Mouse (Mus musculus): ENCODE results near the gene Htr1f. TPM values are rescaled to one million over a fixed set of nuclear protein-coding genes. Genes with fewer than 3 reads are reported as not detected.
"Not testable (repeated sequence)": the region's sequence is repeated elsewhere in the genome, so short reads cannot be mapped to it uniquely, and the experiment has no call there.

Htr1f gene
- polyA plus RNA-seq, 1 experiment from 2014 or later = 0.06 TPM

DNA sequence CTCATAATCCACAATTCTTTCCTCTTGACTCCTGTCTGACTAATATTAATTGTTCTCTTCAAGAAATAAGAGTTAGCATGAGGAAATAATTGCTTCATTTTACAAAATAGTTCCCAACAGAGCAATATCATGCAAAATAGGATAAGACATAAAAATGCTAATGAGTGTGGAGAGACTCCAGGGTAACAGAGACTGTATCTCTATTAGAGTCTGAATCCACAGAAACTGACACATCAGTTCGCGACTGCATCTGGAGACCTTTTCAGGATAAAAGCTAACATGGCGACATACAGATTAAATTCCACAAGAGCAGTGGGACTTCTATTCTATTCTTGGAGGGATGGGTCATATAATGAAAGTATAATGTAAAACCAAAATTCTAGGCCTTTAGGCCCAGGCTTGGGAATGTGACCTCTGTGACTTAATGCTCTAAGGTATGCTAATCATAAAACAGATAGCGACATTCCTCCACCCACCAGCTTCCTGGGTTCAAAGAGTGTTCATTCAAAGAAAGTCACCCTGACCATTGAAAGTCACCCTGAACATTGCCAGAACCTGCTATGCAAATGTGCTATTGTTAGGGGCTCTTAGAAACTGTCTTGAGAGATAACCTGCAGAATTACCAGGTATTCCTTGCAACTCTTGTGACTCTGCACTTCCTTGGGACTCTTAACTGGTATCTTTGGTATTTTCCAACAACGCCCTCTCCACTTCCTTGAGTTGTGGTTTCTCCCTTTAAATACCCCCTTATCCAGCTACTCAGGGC lies 67.8 kb downstream of the Htr1f start:
- H3K27ac ChIP-seq (ENCODE audit: low read depth, low read length); ATAC-seq (ENCODE audit: low FRiP score); H3K36me3 ChIP-seq (ENCODE audit: control insufficient read depth, insufficient read depth, low read length); H3K27me3 ChIP-seq (ENCODE audit: control insufficient read depth, insufficient read depth, low read length); H3K4me2 ChIP-seq (replicated peaks; ENCODE audit: low read depth, low read length); DNase-seq (ENCODE audit: low spot score); H3K9ac ChIP-seq (ENCODE audit: low read depth, low read length); H3K4me1 ChIP-seq (replicated peaks; ENCODE audit: control insufficient read depth, insufficient read depth, low read length); H3K9me3 ChIP-seq (ENCODE audit: control insufficient read depth, low read length); H3K4me3 ChIP-seq (ENCODE audit: low read depth, low read length): not testable (repeated sequence)
- WGBS = 92% methylated on average over 5 of the region's 5 CpGs

DNA sequence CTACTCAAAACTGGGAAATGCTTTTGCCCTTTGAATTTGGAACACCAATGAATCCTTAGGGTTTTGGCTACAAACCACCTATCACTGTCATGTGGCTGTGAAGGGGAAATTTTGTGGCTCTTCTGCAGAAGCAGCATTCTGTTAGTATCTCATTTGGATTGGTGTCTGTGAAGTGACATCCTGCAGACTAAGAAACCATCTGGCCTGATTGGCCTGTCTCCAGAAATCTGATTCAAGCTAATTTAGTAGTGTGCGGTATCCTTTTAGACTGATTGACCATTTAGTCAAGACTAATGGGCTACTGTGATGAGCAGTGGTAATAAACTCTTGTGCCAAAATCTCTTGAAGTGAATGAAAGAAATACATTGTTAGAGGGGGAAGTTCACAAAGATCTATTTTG lies 76.0 kb downstream of the Htr1f start:
- WGBS = 97% methylated on average over 1 of the region's 1 CpGs
- Histone ChIP-seq H3K9ac (ENCODE audit: low read depth, low read length) (no peak overlapping the region), H3K4me1 (replicated peaks; ENCODE audit: control insufficient read depth, insufficient read depth, low read length) (no peaks in the 10 kb centered on the region), H3K36me3 (ENCODE audit: control insufficient read depth, insufficient read depth, low read length) (no peaks in the 10 kb centered on the region), H3K4me3 (ENCODE audit: low read depth, low read length) (no peak overlapping the region), H3K27me3 (ENCODE audit: control insufficient read depth, insufficient read depth, low read length) (no peaks in the 10 kb centered on the region), H3K9me3 (ENCODE audit: control insufficient read depth, low read length) (no peaks in the 10 kb centered on the region), H3K27ac (ENCODE audit: low read depth, low read length) (no peak overlapping the region), H3K4me2 (replicated peaks; ENCODE audit: low read depth, low read length) (no peak overlapping the region)
- DNase-seq (ENCODE audit: low spot score) (no peak), ATAC-seq (ENCODE audit: low FRiP score) (no peak)

DNA sequence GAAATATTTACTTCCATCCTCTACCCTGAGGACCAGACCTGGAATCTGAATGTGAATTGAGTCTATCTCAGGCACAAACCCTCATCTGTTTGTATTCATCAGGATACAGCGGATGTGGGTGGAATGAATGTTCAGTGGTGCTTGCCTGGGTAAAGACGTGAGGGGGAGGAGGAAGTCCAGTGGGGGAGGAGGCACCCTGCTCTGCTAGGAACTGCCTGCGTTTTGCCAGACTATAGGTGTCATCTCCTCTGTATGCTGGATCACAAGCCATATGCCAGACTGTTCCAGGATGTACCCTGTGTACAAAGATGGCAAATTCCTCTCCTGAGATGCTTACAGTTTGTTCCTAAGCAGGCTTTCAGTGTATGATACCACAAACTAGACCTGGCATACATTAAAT lies 83.3 kb downstream of the Htr1f start:
- DNase-seq (ENCODE audit: low spot score) = no peak
- Histone ChIP-seq H3K27me3 (ENCODE audit: control insufficient read depth, insufficient read depth, low read length) (no peaks in the 10 kb centered on the region), H3K9ac (ENCODE audit: low read depth, low read length) (no peak overlapping the region), H3K9me3 (ENCODE audit: control insufficient read depth, low read length) (no peaks in the 10 kb centered on the region), H3K4me2 (replicated peaks; ENCODE audit: low read depth, low read length) (no peak overlapping the region), H3K27ac (ENCODE audit: low read depth, low read length) (no peak overlapping the region), H3K4me1 (replicated peaks; ENCODE audit: control insufficient read depth, insufficient read depth, low read length) (no peaks in the 10 kb centered on the region), H3K4me3 (ENCODE audit: low read depth, low read length) (no peak overlapping the region), H3K36me3 (ENCODE audit: control insufficient read depth, insufficient read depth, low read length) (no peaks in the 10 kb centered on the region)
- 84% methylated on average over 3 of the region's 3 CpGs for WGBS
- no peak for ATAC-seq (ENCODE audit: low FRiP score)

DNA sequence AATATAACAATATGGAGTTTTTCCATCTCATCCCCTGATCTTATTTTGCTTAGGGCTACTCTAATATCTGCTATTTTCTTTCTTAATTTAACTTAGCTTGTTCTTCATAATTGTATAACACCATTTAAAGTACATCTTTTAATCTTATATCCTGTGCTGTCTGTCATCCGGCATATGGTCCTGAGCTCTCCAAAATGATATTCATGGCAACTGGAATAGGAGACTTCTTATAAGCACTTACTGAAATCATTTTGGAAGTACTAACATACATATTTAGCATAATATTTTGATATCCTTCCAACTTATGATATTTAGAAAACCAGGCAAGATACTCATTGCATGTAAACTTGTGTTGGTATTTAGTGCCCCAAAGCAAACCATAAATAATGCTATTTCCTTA lies 86.9 kb downstream of the Htr1f start:
- Histone ChIP-seq H3K36me3 (ENCODE audit: control insufficient read depth, insufficient read depth, low read length) (no peaks in the 10 kb centered on the region), H3K4me1 (replicated peaks; ENCODE audit: control insufficient read depth, insufficient read depth, low read length) (no peaks in the 10 kb centered on the region), H3K27ac (ENCODE audit: low read depth, low read length) (no peak overlapping the region), H3K9me3 (ENCODE audit: control insufficient read depth, low read length) (no peaks in the 10 kb centered on the region), H3K4me3 (ENCODE audit: low read depth, low read length) (no peak overlapping the region), H3K9ac (ENCODE audit: low read depth, low read length) (no peak overlapping the region), H3K27me3 (ENCODE audit: control insufficient read depth, insufficient read depth, low read length) (no peaks in the 10 kb centered on the region), H3K4me2 (replicated peaks; ENCODE audit: low read depth, low read length) (no peak overlapping the region)
- DNase-seq (ENCODE audit: low spot score) (no peak), ATAC-seq (ENCODE audit: low FRiP score) (no peak)
- 94% methylated on average over 1 of the region's 1 CpGs for WGBS

DNA sequence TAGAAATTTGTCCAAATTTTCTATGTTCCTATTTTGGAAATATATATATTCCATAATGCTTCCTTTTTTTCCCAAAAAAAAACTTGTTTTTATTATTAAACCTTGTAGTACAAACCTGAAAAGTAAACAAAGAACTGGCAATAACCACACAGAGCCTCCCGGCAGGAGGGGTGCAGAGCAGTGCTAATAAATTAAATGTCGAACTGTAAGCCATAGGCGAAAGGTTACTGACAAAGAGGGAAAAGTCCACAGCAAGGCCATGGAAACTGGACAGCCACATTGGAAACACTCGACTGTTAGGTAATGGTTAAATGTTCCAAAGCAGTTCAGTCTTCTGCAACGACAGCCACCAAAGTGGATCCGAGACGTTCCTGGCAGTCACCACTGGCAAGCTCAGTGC lies 87.5 kb downstream of the Htr1f start:
- no peak overlapping the region for H3K4me2 ChIP-seq (replicated peaks; ENCODE audit: low read depth, low read length)
- H3K36me3 ChIP-seq (ENCODE audit: control insufficient read depth, insufficient read depth, low read length) = no peaks in the 10 kb centered on the region
- no peak overlapping the region for H3K9ac ChIP-seq (ENCODE audit: low read depth, low read length)
- H3K9me3 ChIP-seq (ENCODE audit: control insufficient read depth, low read length) = no peaks in the 10 kb centered on the region
- no peak overlapping the region for H3K27ac ChIP-seq (ENCODE audit: low read depth, low read length)
- 67% methylated on average over 7 of the region's 7 CpGs for WGBS
- H3K4me3 ChIP-seq (ENCODE audit: low read depth, low read length) = no peak overlapping the region
- no peaks in the 10 kb centered on the region for H3K4me1 ChIP-seq (replicated peaks; ENCODE audit: control insufficient read depth, insufficient read depth, low read length)
- DNase-seq (ENCODE audit: low spot score) = peak; percentile 2
- ATAC-seq (ENCODE audit: low FRiP score) = no peak
- no peaks in the 10 kb centered on the region for H3K27me3 ChIP-seq (ENCODE audit: control insufficient read depth, insufficient read depth, low read length)

DNA sequence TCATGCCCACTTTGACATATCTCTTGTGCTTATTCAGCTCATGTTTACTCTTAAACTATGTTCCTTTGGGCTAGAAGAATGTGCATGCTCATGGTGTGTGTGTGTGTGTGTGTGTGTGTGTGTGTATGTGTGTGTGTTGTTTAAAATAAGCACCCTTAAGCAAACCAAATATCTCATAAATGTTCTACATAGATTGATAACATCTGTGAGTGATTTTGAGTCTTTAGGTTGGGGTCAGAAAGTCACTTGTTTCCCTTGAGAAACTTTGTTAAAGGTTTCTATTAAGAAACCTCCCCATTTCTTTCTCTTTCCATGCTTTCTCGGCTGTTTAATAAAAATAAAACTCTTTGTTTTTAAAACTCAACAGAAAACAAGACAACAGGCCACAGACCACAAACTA lies 88.1 kb downstream of the Htr1f start:
- DNase-seq (ENCODE audit: low spot score) (peak; percentile 3), ATAC-seq (ENCODE audit: low FRiP score) (no peak)
- 72% methylated on average over 1 of the region's 1 CpGs for WGBS

DNA sequence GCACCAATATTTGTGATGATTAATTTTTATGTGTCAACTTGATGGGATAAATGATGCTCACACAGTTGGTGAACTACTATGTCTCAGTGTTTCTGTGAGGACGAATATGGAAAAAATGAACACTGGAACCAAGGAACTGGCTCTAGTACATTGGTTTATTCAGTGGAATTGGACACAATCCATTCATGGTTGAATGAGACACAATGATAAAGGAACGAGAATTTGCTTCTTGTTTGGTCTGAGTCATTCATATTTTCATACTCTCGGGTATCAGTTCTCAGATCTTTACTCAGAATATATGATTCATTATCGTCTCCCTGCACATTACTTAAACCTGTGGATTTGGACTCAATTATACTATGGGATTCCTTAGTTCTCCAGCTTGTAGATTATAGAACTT lies 90.4 kb downstream of the Htr1f start:
- H3K4me2 ChIP-seq (replicated peaks; ENCODE audit: low read depth, low read length) = no peak overlapping the region
- no peak overlapping the region for H3K9ac ChIP-seq (ENCODE audit: low read depth, low read length)
- no peaks in the 10 kb centered on the region for H3K9me3 ChIP-seq (ENCODE audit: control insufficient read depth, low read length)
- no peak for DNase-seq (ENCODE audit: low spot score)
- H3K27me3 ChIP-seq (ENCODE audit: control insufficient read depth, insufficient read depth, low read length) = no peaks in the 10 kb centered on the region
- H3K4me1 ChIP-seq (replicated peaks; ENCODE audit: control insufficient read depth, insufficient read depth, low read length) = no peaks in the 10 kb centered on the region
- no peaks in the 10 kb centered on the region for H3K36me3 ChIP-seq (ENCODE audit: control insufficient read depth, insufficient read depth, low read length)
- H3K4me3 ChIP-seq (ENCODE audit: low read depth, low read length) = no peak overlapping the region
- no peak overlapping the region for H3K27ac ChIP-seq (ENCODE audit: low read depth, low read length)
- no peak for ATAC-seq (ENCODE audit: low FRiP score)
- WGBS = 79% methylated on average over 4 of the region's 4 CpGs

More for the DNA sequence above, 88.1 kb downstream of the Htr1f start:
- H3K27ac ChIP-seq (ENCODE audit: low read depth, low read length) = no peak overlapping the region
- no peaks in the 10 kb centered on the region for H3K27me3 ChIP-seq (ENCODE audit: control insufficient read depth, insufficient read depth, low read length)
- no peak overlapping the region for H3K4me2 ChIP-seq (replicated peaks; ENCODE audit: low read depth, low read length)
- no peaks in the 10 kb centered on the region for H3K4me1 ChIP-seq (replicated peaks; ENCODE audit: control insufficient read depth, insufficient read depth, low read length)
- no peak overlapping the region for H3K9ac ChIP-seq (ENCODE audit: low read depth, low read length)
- no peaks in the 10 kb centered on the region for H3K36me3 ChIP-seq (ENCODE audit: control insufficient read depth, insufficient read depth, low read length)
- H3K4me3 ChIP-seq (ENCODE audit: low read depth, low read length) = no peak overlapping the region
- no peaks in the 10 kb centered on the region for H3K9me3 ChIP-seq (ENCODE audit: control insufficient read depth, low read length)

DNA sequence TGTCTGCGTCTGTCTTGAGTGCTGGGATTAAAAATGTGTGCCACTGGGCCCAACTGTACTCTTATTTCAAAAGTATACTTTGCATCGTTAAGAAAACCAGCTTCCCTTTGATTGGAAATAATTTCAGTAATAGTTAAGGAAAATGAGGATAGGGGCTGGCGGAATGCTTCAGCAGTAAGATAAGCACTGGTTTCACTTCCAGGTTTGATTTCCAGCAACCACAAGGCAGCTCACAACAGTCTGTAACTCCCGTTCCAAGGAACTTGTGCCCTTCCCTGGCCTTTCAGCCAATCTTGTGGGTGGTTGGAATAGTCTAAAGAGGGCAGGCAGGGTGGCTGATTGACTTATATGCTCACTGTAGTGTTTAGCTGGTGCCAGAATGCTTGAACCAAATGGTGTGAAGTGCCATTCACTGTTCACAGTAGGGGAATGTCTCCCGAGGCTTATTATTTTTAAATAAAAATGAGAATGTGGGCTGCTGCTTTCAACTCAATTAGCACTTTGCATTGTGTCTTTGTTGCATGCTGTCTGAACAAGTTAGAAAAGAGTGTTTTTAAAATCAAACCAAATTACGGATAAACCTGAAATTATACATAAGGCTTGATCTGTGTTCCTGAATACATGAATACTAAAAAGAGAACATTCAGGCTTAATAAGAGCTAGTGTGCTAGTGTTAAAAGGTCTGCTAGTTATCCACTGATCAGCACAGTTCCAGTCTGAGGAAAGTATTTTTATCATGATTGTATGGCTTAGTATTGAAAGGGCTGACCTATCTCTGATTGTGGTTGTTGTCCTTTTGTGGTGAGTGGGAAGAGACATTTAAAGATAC lies 103.4 kb downstream of the Htr1f start:
- DNase-seq (ENCODE audit: low spot score) (no peak), ATAC-seq (ENCODE audit: low FRiP score) (no peak)
- no peak overlapping the region for H3K4me2 ChIP-seq (replicated peaks; ENCODE audit: low read depth, low read length)
- H3K4me3 ChIP-seq (ENCODE audit: low read depth, low read length) = no peak overlapping the region
- no peaks in the 10 kb centered on the region for H3K9me3 ChIP-seq (ENCODE audit: control insufficient read depth, low read length)
- 73% methylated on average over 6 of the region's 6 CpGs for WGBS
- H3K36me3 ChIP-seq (ENCODE audit: control insufficient read depth, insufficient read depth, low read length) = no peaks in the 10 kb centered on the region
- no peak overlapping the region for H3K27ac ChIP-seq (ENCODE audit: low read depth, low read length)
- H3K9ac ChIP-seq (ENCODE audit: low read depth, low read length) = no peak overlapping the region
- no peaks in the 10 kb centered on the region for H3K4me1 ChIP-seq (replicated peaks; ENCODE audit: control insufficient read depth, insufficient read depth, low read length)
- no peaks in the 10 kb centered on the region for H3K27me3 ChIP-seq (ENCODE audit: control insufficient read depth, insufficient read depth, low read length)
